Mouse (Mus musculus) MEL (cell line): Measurements from ENCODE around the gene Ptpn12.

Experiments used
- CTCF ChIP-seq, 3 experiments: IDR thresholded peaks in 2 of 3; conservative IDR thresholded peaks in 1 of 3; 2 replicates each; pipeline ENCODE4 v1.5.1; 2011 to 2012; ENCODE audit warnings: low read length in 3 of 3, low read depth in 2 of 3, mild to moderate bottlenecking in 2 of 3, improper control_type of control experiment in 1 of 3, inconsistent platforms in 1 of 3, mixed read lengths in 1 of 3, moderate library complexity in 1 of 3; ENCODE audit not compliant: control insufficient read depth in 1 of 3, insufficient read depth in 1 of 3, poor library complexity in 1 of 3, severe bottlenecking in 1 of 3
- ETS1 ChIP-seq: IDR thresholded peaks from 2 replicates; pipeline ENCODE4 v1.6.1; 2012; ENCODE audit warnings: low read depth, mild to moderate bottlenecking, inconsistent platforms, low read length, improper control_type of control experiment, moderate library complexity
- POLR2A ChIP-seq, 2 experiments: IDR thresholded peaks; 2 replicates each; pipeline ENCODE4 v1.6.1; 2011 to 2012; ENCODE audit warnings: low read length in 2 of 2, mild to moderate bottlenecking in 2 of 2, control low read depth in 1 of 2, improper control_type of control experiment in 1 of 2, low read depth in 1 of 2, moderate library complexity in 1 of 2; ENCODE audit not compliant: control insufficient read depth in 1 of 2, insufficient read depth in 1 of 2, poor library complexity in 1 of 2
- POLR2AphosphoS2 ChIP-seq: IDR thresholded peaks from 2 replicates; pipeline ENCODE4 v1.6.1; 2011; ENCODE audit warnings: low read length, improper control_type of control experiment

GRCm38 (mm10) chr5:20964446-20964845, 91.3 kb downstream of the Ptpn12 start:
- TF ChIP-seq POLR2A (IDR thresholded peaks at IDR 0.05; ENCODE audit: control insufficient read depth in 1 of 2, insufficient read depth in 1 of 2, low read depth in 1 of 2, low read length in 2 of 2, poor library complexity in 1 of 2) (no peak), POLR2AphosphoS2 (no peak), ETS1 (no peak), CTCF (IDR thresholded peaks at IDR 0.05 in 2 of 3, conservative IDR thresholded peaks at IDR 0.05 in 1 of 3; ENCODE audit: control insufficient read depth in 1 of 3, insufficient read depth in 1 of 3, low read depth in 2 of 3, low read length in 3 of 3, poor library complexity in 1 of 3, severe bottlenecking in 1 of 3) (no peak)
